Comparison of ENCODE assay signal across 8 mouse cellular contexts in genomic region chr5:67815572-67816325, GRCm38 (mm10). TPM values are rescaled to one million over a fixed set of nuclear protein-coding genes. Genes with fewer than 3 reads are reported as not detected.
DNase-seq lines count a peak whose midpoint lies in the region; ATAC-seq and TF ChIP-seq lines count a peak whose summit lies in the region.

No protein-coding gene starts in this region.

- peak; percentile 81 for ATAC-seq in granulocyte monocyte progenitor cell, adult 5-6 weeks (replicated peaks; ENCODE audit: poor library complexity, severe bottlenecking)
- ATAC-seq in lung, embryonic 15.5 days (ENCODE audit: borderline replicate concordance, extremely low read depth, low FRiP score, low TSS enrichment): peak; percentile 83; the same call in 1 of the 2 replicates

- peak overlapping the region; percentile 3; the same call in 1 of the 2 replicates for H3K27ac ChIP-seq in layer of hippocampus, adult 2 months
- peak overlapping the region; percentile 50 for H3K27ac ChIP-seq in lung, embryonic 15.5 days

- no peak for TF ChIP-seq CTCF in layer of hippocampus, adult 2 months (conservative IDR thresholded peaks at IDR 0.05)

- no peak overlapping the region for H3K9ac ChIP-seq in lung, embryonic 15.5 days

- peaks cover 8% of the 10 kb centered on the region for H3K4me1 ChIP-seq in lung, embryonic 15.5 days

- peak overlapping the region; percentile 3; the same call in 1 of the 2 replicates for H3K4me2 ChIP-seq in lung, embryonic 15.5 days

- no peaks in the 10 kb centered on the region for H3K9me3 ChIP-seq in lung, embryonic 15.5 days

- no peak for DNase-seq in layer of hippocampus, adult 2 months (ENCODE audit: low spot score in 2 of 2)
- DNase-seq in layer of hippocampus, adult 9-10 months (ENCODE audit: low spot score): no peak
- DNase-seq in c-Kit-positive CD71-negative TER-119-negative erythroid progenitor cells, embryonic 14.5 days (ENCODE audit: low read depth): peak; percentile 56
- DNase-seq in ovary, postnatal 10 days (ENCODE audit: low spot score): no peak
- DNase-seq in layer of hippocampus, postnatal 25 days (ENCODE audit: extremely low spot score in 1 of 2, low spot score in 1 of 2): no peak
- no peak for DNase-seq in thymus, postnatal 14 days

- peak overlapping the region; percentile 5; the same call in 1 of the 2 replicates for H3K4me3 ChIP-seq in layer of hippocampus, adult 2 months
- H3K4me3 ChIP-seq in lung, embryonic 15.5 days: no peak overlapping the region

- no peaks in the 10 kb centered on the region for H3K36me3 ChIP-seq in lung, embryonic 15.5 days

- 31% methylated on average over 16 of the region's 16 CpGs for WGBS in lung, embryonic 15.5 days

- H3K27me3 ChIP-seq in lung, embryonic 15.5 days: no peaks in the 10 kb centered on the region

RNA-seq across cellular contexts. Expression of gene Atp8a1, which starts 31.5 kb away (rescaled TPM):
- 100 to 1,000 TPM; 175 to 184 TPM for total RNA-seq in layer of hippocampus, adult 2 months (2021)
- 33.8 and 39.3 TPM in 2 replicates for total RNA-seq in granulocyte monocyte progenitor cell, adult 5-6 weeks (2014; fragmentation: Nextera tagmentation)
- 23.3 and 26.2 TPM in 2 replicates for total RNA-seq in granulocyte monocyte progenitor cell, adult 5-6 weeks (2017)
- polyA plus RNA-seq in lung, embryonic 15.5 days (2015; fragmentation: Nextera tagmentation; extraction: Ambion mirVana): 46.9 and 53.6 TPM in 2 replicates
- total RNA-seq in layer of hippocampus, postnatal 25 days (2021): 100 to 1,000 TPM; 162 to 182 TPM

Comparison
In these comparisons a context has a peak if more than half of its experiments do, and no peak if none do; other contexts are left out.
1. RNA of gene Atp8a1, which starts 31.5 kb away (total RNA-seq): 175 to 184 TPM in layer of hippocampus, adult 2 months and 162 to 182 TPM in layer of hippocampus, postnatal 25 days; 23.3 to 39.3 TPM in granulocyte monocyte progenitor cell, adult 5-6 weeks; every median in the first group is over 4 times any median in the second.